Mouse (Mus musculus) embryonic facial prominence, embryonic 14.5 days (tissue): ENCODE measurements at regions not wholly inside any gene's neighbourhood (a gene's known extent, or its start where the extent isn't known, plus 50 kb on each side); places are given as distances from the start of the nearest gene placed in this dataset.

Experiments
- ATAC-seq: fragments of 200-750 bp; cut with Nextera tagmentation; 2 replicates; pipeline ENCODE4 v1.8.0; 2017; ENCODE audit warnings: low read depth, moderate number of reproducible peaks, moderate TSS enrichment
- DNase-seq: peaks from one replicate; pipeline ENCODE4 v3.0.0-alpha.2; 2015; ENCODE audit warnings: low spot score
- H3K27ac ChIP-seq: fragments of 300-500 bp; sonication (generic); replicated peaks from 2 replicates; pipeline ENCODE4 v1.5.1; 2014; ENCODE audit warnings: low read depth, mild to moderate bottlenecking, low read length, moderate library complexity
- H3K27me3 ChIP-seq: fragments of 300-500 bp; sonication (generic); replicated peaks from 2 replicates; pipeline ENCODE4 v1.6.1; 2014; ENCODE audit warnings: low read length; ENCODE audit not compliant: control insufficient read depth, insufficient read depth
- H3K36me3 ChIP-seq: fragments of 300-500 bp; sonication (generic); 2 replicates; pipeline ENCODE4 v1.6.1; 2014; ENCODE audit warnings: low read length, mixed read lengths; ENCODE audit not compliant: control insufficient read depth, insufficient read depth
- H3K4me1 ChIP-seq: fragments of 300-500 bp; sonication (generic); 2 replicates; pipeline ENCODE4 v1.6.1; 2014; ENCODE audit warnings: antibody characterized with exemption, low read length; ENCODE audit not compliant: control insufficient read depth, insufficient read depth
- H3K4me2 ChIP-seq: fragments of 300-500 bp; sonication (generic); 2 replicates; pipeline ENCODE4 v1.6.1; 2014; ENCODE audit warnings: low read depth, mild to moderate bottlenecking, low read length, moderate library complexity, mixed read lengths
- H3K4me3 ChIP-seq: fragments of 300-500 bp; sonication (generic); 2 replicates; pipeline ENCODE4 v1.5.1; 2014; ENCODE audit warnings: low read depth, mild to moderate bottlenecking, low read length
- H3K9ac ChIP-seq: fragments of 300-500 bp; sonication (generic); 2 replicates; pipeline ENCODE4 v1.6.1; 2014; ENCODE audit warnings: low read depth, mild to moderate bottlenecking, low read length, moderate library complexity, mixed read lengths
- H3K9me3 ChIP-seq: fragments of 300-500 bp; sonication (generic); 2 replicates; pipeline ENCODE4 v1.6.1; 2016; ENCODE audit warnings: low read length; ENCODE audit not compliant: control insufficient read depth
- WGBS: fragments of 180-500 bp; shearing (Covaris S2); extraction: QIAGEN DNeasy Blood & Tissue Kit; methylation state at CpG from one replicate; pipeline ENCODE4 v1.1.7; 2014; 5-methylcytosine and 5-hydroxymethylcytosine counted together

GRCm38 (mm10) chr12:102069521-102070201 is 58.9 kb upstream of the Slc24a4 start:
- no peak overlapping the region for H3K4me2 ChIP-seq
- H3K9me3 ChIP-seq = no peaks in the 10 kb centered on the region
- no peaks in the 10 kb centered on the region for H3K36me3 ChIP-seq
- H3K27me3 ChIP-seq = no peaks in the 10 kb centered on the region
- no peak overlapping the region for H3K4me3 ChIP-seq
- 68% methylated on average over 10 of the region's 10 CpGs for WGBS
- H3K27ac ChIP-seq = no peak overlapping the region
- no peak overlapping the region for H3K9ac ChIP-seq
- H3K4me1 ChIP-seq = no peaks in the 10 kb centered on the region; the same call in 1 of the 2 replicates
- DNase-seq (no peak), ATAC-seq (no peak)

- WGBS = 75% methylated on average over 9 of the region's 9 CpGs
- Histone ChIP-seq H3K9me3 (no peaks in the 10 kb centered on the region), H3K9ac (no peak overlapping the region), H3K36me3 (no peaks in the 10 kb centered on the region), H3K4me1 (no peaks in the 10 kb centered on the region; the same call in 1 of the 2 replicates), H3K27me3 (no peaks in the 10 kb centered on the region), H3K4me2 (no peak overlapping the region), H3K4me3 (no peak overlapping the region), H3K27ac (no peak overlapping the region)
- ATAC-seq = no peak
- DNase-seq = no peak
These were observed 56.5 kb upstream of the Slc24a4 start for GRCm38 (mm10) chr12:102071888-102072619.

GRCm38 (mm10) chr12:102073540-102073939 is 55.0 kb upstream of the Slc24a4 start:
- Histone ChIP-seq H3K27ac (no peak overlapping the region), H3K27me3 (no peaks in the 10 kb centered on the region), H3K4me3 (no peak overlapping the region), H3K9me3 (no peaks in the 10 kb centered on the region), H3K4me2 (no peak overlapping the region), H3K36me3 (no peaks in the 10 kb centered on the region), H3K4me1 (no peaks in the 10 kb centered on the region; the same call in 1 of the 2 replicates), H3K9ac (no peak overlapping the region)
- ATAC-seq (no peak), DNase-seq (no peak)
- WGBS = 90% methylated on average over 3 of the region's 3 CpGs

- no peak overlapping the region for H3K4me3 ChIP-seq
- no peak overlapping the region for H3K27ac ChIP-seq
- no peak for ATAC-seq
- no peaks in the 10 kb centered on the region for H3K27me3 ChIP-seq
- 54% methylated on average over 5 of the region's 5 CpGs for WGBS
- no peaks in the 10 kb centered on the region for H3K36me3 ChIP-seq
- H3K4me2 ChIP-seq = no peak overlapping the region
- DNase-seq = no peak
- no peaks in the 10 kb centered on the region for H3K9me3 ChIP-seq
- no peak overlapping the region for H3K9ac ChIP-seq
- H3K4me1 ChIP-seq = no peaks in the 10 kb centered on the region
These were observed 52.2 kb upstream of the Slc24a4 start for GRCm38 (mm10) chr12:102076298-102076697.
